Mouse (Mus musculus): ENCODE measurements around the gene Nmd3. TPM values are rescaled to one million over a fixed set of nuclear protein-coding genes. Genes with fewer than 3 reads are reported as not detected.

Gene Nmd3
- polyA plus RNA-seq (2012; rRNA removed) = 34.5 and 38.2 TPM in 2 replicates

GRCm38 (mm10) chr3:69721814-69722186 lies at the start of gene Nmd3:
TSS of gene Nmd3 (plus strand) at chr3:69721985.

Other genes starting within 250 kb of the Nmd3 start
- 57.1 and 59.8 TPM in 2 replicates for gene B3galnt1, start 123.0 kb upstream of the Nmd3 start, polyA plus RNA-seq (2012; rRNA removed)
- 0.95 and 1.1 TPM in 2 replicates for gene Sptssb, start 138.0 kb downstream of the Nmd3 start, polyA plus RNA-seq (2012; rRNA removed)